In the genomic region with DNA sequence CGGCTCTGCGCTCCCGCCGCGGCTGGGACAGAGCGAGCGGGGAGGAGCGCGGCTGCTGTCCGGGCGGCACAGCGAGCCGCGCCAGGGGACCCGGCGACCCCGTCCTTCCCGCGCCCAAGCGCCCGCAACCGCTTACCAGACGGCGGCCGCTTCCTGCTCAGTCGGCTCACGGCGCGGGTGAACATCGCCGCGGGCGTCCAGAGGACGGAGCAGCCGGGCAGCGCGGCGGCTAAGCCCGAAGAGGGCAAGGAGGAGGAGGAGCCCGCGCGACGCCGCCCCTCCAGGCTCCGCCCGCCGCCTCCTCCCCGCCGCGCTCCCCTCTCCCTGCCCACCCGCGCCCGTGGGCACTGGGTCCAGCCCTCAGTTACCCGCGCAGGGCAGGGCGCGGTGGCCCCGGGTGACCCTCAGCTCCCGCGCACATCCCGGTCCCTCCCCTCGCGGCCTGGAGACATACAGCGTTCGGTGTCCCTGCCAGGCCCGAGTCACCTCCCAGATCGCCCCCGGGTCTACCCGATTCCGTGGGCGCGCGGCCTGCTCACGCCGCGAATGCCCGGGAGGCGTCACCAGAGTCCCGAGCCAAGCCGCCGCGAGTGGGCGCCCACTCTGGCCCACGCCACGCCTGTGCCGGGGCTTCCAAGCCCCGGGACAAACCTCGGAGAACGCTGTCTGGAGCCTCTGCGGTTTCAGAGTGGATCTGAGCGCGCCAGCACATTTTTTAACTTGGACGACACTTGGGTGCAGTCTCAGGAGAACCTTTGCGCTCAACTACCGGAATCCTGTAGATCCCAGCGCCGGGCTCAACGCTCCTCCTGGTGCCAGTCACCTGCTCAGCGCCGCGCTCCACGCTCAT, we compare ENCODE assay signal across 8 mouse cellular contexts. TPM values are rescaled to one million over a fixed set of nuclear protein-coding genes. Genes with fewer than 3 reads are reported as not detected.
A peak's percentile ranks its signal among the peaks of the same experiment; 100 is the strongest.
DNase-seq lines count a peak whose midpoint lies in the region; ATAC-seq lines count a peak whose summit lies in the region.

A gene (minus strand): TSS at position 829 of the 850 bp plus-strand sequence.

- ATAC-seq in frontal cortex, adult (ENCODE audit: low TSS enrichment): peak; percentile 82
- ATAC-seq in hematopoietic stem cell, adult 5-6 weeks (replicated peaks in 1 of 2; ENCODE audit: insufficient read depth in 1 of 2, low FRiP score in 2 of 2, low TSS enrichment in 1 of 2, low read depth in 1 of 2, poor library complexity in 2 of 2, severe bottlenecking in 2 of 2): peak; percentile 36 to 53; a peak in 3 of 4 replicates

- peak; percentile 32 for DNase-seq in ES-CJ7 (ENCODE audit: low read depth, low spot score)
- DNase-seq in cerebellum, adult 18-20 months: peak; percentile 31 to 52
- DNase-seq in layer of hippocampus, adult 9-11 months: peak; percentile 63
- DNase-seq in lung, postnatal 10 days: peak; percentile 72
- peak; percentile 44 for DNase-seq in ovary, postnatal 14 days (ENCODE audit: low spot score)
- peak; percentile 82 for DNase-seq in thymus, postnatal 4 days

RNA-seq across cellular contexts. Expression of the gene that starts here (rescaled TPM):
- total RNA-seq in hematopoietic stem cell, adult 5-6 weeks (2017): 22.0 and 56.0 TPM in 2 replicates

Comparison
In these comparisons a context has a peak if more than half of its experiments do, and no peak if none do; other contexts are left out.
1. Peak in every context shown above with its lines: DNase-seq and ATAC-seq.
2. DNase-seq: peak in every context shown above with its lines; median percentile 82 in thymus, postnatal 4 days; 72 in lung, postnatal 10 days; 63 in layer of hippocampus, adult 9-11 months; 44 in ovary, postnatal 14 days; 42 in cerebellum, adult 18-20 months; 32 in ES-CJ7.